Mouse (Mus musculus): ENCODE measurements at regions not wholly inside any gene's neighbourhood (a gene's known extent, or its start where the extent isn't known, plus 50 kb on each side); places are given as distances from the start of the nearest gene placed in this dataset.

DNA sequence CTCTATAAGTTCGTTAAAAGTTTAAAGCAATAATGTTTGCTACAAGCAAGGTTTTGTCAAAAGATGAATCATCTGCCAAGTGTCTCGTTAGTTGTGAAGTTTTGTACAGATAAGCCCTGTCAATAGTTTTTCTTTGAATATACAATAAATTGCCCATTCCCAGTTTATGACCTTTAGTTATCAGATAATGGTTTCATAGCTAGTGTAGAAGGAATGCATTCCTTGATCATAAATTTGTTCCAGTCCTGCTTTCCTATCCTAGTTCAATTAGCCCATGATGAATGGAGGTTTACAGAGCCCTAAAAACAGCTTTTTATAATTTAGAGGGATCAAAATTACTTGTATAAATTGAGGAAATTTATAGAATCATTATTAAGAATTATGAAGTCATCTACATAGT is 62.5 kb upstream of the Lrch2 start:
- Histone ChIP-seq H3K9ac (ENCODE audit: low read length) (no peak overlapping the region), H3K4me3 (ENCODE audit: low read depth, low read length) (no peak overlapping the region), H3K36me3 (ENCODE audit: control insufficient read depth, insufficient read depth, low read length) (no peaks in the 10 kb centered on the region), H3K9me3 (ENCODE audit: control insufficient read depth, low read length) (no peaks in the 10 kb centered on the region), H3K4me2 (ENCODE audit: low read depth, severe bottlenecking) (no peak overlapping the region), H3K27me3 (ENCODE audit: control insufficient read depth, insufficient read depth, low read length) (no peaks in the 10 kb centered on the region), H3K27ac (replicated peaks; ENCODE audit: low read depth, low read length) (no peak overlapping the region), H3K4me1 (ENCODE audit: control insufficient read depth, insufficient read depth, low read length) (no peaks in the 10 kb centered on the region)
- ATAC-seq (ENCODE audit: insufficient number of reproducible peaks, low FRiP score, low TSS enrichment, low read depth) (no peak), DNase-seq (ENCODE audit: low spot score) (no peak)
- 60% methylated on average over 2 of the region's 2 CpGs for WGBS

DNA sequence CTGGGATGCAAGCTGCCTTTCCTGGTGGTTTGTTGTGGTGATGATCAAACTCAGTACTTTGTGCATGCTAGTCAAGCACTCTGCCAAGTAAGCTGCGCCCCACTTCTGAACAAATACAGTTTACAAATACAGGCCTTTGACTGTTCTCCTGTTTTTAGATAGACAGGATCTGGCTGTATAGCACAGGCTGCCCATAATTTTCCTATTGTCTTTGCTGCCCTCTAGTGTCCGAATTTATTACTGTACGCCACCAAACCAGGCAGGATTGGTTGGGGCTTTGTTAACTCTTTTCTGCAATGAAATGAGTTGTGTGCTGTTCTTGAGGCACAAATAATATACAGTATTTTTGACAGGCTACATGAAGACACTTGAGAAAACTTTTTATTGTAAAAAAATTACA is 54.8 kb upstream of the Lrch2 start:
- H3K4me3 ChIP-seq (ENCODE audit: low read depth, low read length) = no peak overlapping the region
- no peaks in the 10 kb centered on the region for H3K36me3 ChIP-seq (ENCODE audit: control insufficient read depth, insufficient read depth, low read length)
- 21% methylated on average over 3 of the region's 3 CpGs for WGBS
- H3K4me2 ChIP-seq (ENCODE audit: low read depth, severe bottlenecking) = no peak overlapping the region
- no peak for ATAC-seq (ENCODE audit: insufficient number of reproducible peaks, low FRiP score, low TSS enrichment, low read depth)
- H3K27ac ChIP-seq (replicated peaks; ENCODE audit: low read depth, low read length) = no peak overlapping the region
- H3K27me3 ChIP-seq (ENCODE audit: control insufficient read depth, insufficient read depth, low read length) = no peaks in the 10 kb centered on the region
- DNase-seq (ENCODE audit: low spot score) = peak; percentile 57
- no peak overlapping the region for H3K9ac ChIP-seq (ENCODE audit: low read length)
- H3K9me3 ChIP-seq (ENCODE audit: control insufficient read depth, low read length) = no peaks in the 10 kb centered on the region
- H3K4me1 ChIP-seq (ENCODE audit: control insufficient read depth, insufficient read depth, low read length) = no peaks in the 10 kb centered on the region

All from limb, embryonic 11.5 days (tissue).